Mouse (Mus musculus) stomach, postnatal 0 days (tissue): ENCODE measurements around the gene Snph.

Experiments used
- CTCF ChIP-seq: IDR thresholded peaks from 2 replicates; pipeline ENCODE4 v1.5.1; 2016; ENCODE audit warnings: antibody characterized with exemption, low read depth, mild to moderate bottlenecking, moderate library complexity
- EP300 ChIP-seq: optimal IDR thresholded peaks from 2 replicates; pipeline ENCODE3; 2016; ENCODE audit warnings: antibody characterized with exemption

GRCm38 (mm10) chr2:151586807-151587206 is 45.6 kb downstream of the Snph start:
- TF ChIP-seq CTCF (no peak), EP300 (no peak)
